Mouse (Mus musculus) frontal cortex, adult 2 months (tissue): ENCODE data around the gene 1700008O03Rik. TPM values are rescaled to one million over a fixed set of nuclear protein-coding genes. Genes with fewer than 3 reads are reported as not detected.

Experiments
- DNase-seq, 2 experiments: peaks; one replicate each; pipeline ENCODE4 v3.0.0; 2022; ENCODE audit warnings: low spot score in 1 of 2; ENCODE audit errors: extremely low spot score in 1 of 2
- polyA plus RNA-seq: library from polyadenylated mRNA; depleted of rRNA; stranded (reverse); fragments of >200 nt; gene quantifications from 2 replicates; pipeline ENCODE4 v1.2.3, GENCODE M21; 2012

Gene 1700008O03Rik
- polyA plus RNA-seq, 1 experiment = 3.7 TPM

- DNase-seq = peak; percentile 74 to 94
Measured at GRCm38 (mm10) chr7:44350957-44351711, 34.5 kb downstream of the 1700008O03Rik start.

GRCm38 (mm10) chr7:44349043-44349442 is 36.6 kb downstream of the 1700008O03Rik start:
- DNase-seq = no peak

- DNase-seq = no peak
Measured at GRCm38 (mm10) chr7:44344622-44345021, 41.0 kb downstream of the 1700008O03Rik start.

- no peak for DNase-seq
Measured at GRCm38 (mm10) chr7:44343459-44344015, 42.1 kb downstream of the 1700008O03Rik start.

- peak in 1 of 2 experiments; percentile 70 for DNase-seq
Measured at GRCm38 (mm10) chr7:44341714-44342113, 43.9 kb downstream of the 1700008O03Rik start.

GRCm38 (mm10) chr7:44341119-44341518 is 44.5 kb downstream of the 1700008O03Rik start:
- DNase-seq = no peak

- DNase-seq = peak in 1 of 2 experiments; percentile 49
Measured at GRCm38 (mm10) chr7:44340226-44340625, 45.4 kb downstream of the 1700008O03Rik start.

GRCm38 (mm10) chr7:44337121-44337849 is 48.3 kb downstream of the 1700008O03Rik start:
- no peak for DNase-seq

GRCm38 (mm10) chr7:44336046-44337021 is 49.3 kb downstream of the 1700008O03Rik start:
- DNase-seq = no peak

GRCm38 (mm10) chr7:44335031-44335878 is 50.4 kb downstream of the 1700008O03Rik start:
- DNase-seq = no peak

GRCm38 (mm10) chr7:44334139-44334538 is 51.5 kb downstream of the 1700008O03Rik start:
- DNase-seq = no peak

GRCm38 (mm10) chr7:44332336-44332735 is 53.3 kb downstream of the 1700008O03Rik start:
- DNase-seq = no peak

- no peak for DNase-seq
Measured at GRCm38 (mm10) chr7:44326614-44327013, 59.0 kb downstream of the 1700008O03Rik start.

GRCm38 (mm10) chr7:44322290-44322689 is 63.3 kb downstream of the 1700008O03Rik start:
- DNase-seq = no peak

GRCm38 (mm10) chr7:44320886-44321285 is 64.7 kb downstream of the 1700008O03Rik start:
- peak in 1 of 2 experiments; percentile 76 for DNase-seq

GRCm38 (mm10) chr7:44317913-44318312 is 67.7 kb downstream of the 1700008O03Rik start:
- DNase-seq = no peak

GRCm38 (mm10) chr7:44312484-44312883 is 73.1 kb downstream of the 1700008O03Rik start:
- no peak for DNase-seq

- no peak for DNase-seq
Measured at GRCm38 (mm10) chr7:44311713-44312304, 73.8 kb downstream of the 1700008O03Rik start.
